Mouse (Mus musculus) heart, adult 2 months (tissue): ENCODE measurements around the gene Rnf208. TPM values are rescaled to one million over a fixed set of nuclear protein-coding genes. Genes with fewer than 3 reads are reported as not detected.

ENCODE experiments used
- DNase-seq, 2 experiments: peaks; one replicate each; pipeline ENCODE4 v3.0.0; 2021
- H3K27ac ChIP-seq: fragments of 200-600 bp; 2 replicates; pipeline ENCODE4 v1.8.1; 2022
- H3K27me3 ChIP-seq: fragments of 200-500 bp; 2 replicates; pipeline ENCODE4 v1.6.1; 2012; ENCODE audit warnings: mild to moderate bottlenecking, low read length, inconsistent platforms, mixed read lengths; ENCODE audit not compliant: control insufficient read depth, insufficient read depth
- H3K36me3 ChIP-seq: fragments of 200-500 bp; 2 replicates; pipeline ENCODE4 v1.6.1; 2012; ENCODE audit warnings: low read length, inconsistent platforms; ENCODE audit not compliant: control insufficient read depth, insufficient read depth
- H3K4me1 ChIP-seq: fragments of 200-500 bp; 2 replicates; pipeline ENCODE4 v1.6.1; 2011; ENCODE audit warnings: low read length; ENCODE audit not compliant: control insufficient read depth, insufficient read depth
- H3K4me3 ChIP-seq: fragments of 200-600 bp; 2 replicates; pipeline ENCODE4 v1.8.1; 2022
- H3K79me2 ChIP-seq: fragments of 200-500 bp; replicated peaks from 2 replicates; pipeline ENCODE4 v1.6.1; 2012; ENCODE audit warnings: mild to moderate bottlenecking, inconsistent platforms, low read length, moderate library complexity, mixed read lengths; ENCODE audit not compliant: control insufficient read depth, insufficient read depth
- H3K9ac ChIP-seq: fragments of 200-500 bp; 2 replicates; pipeline ENCODE4 v1.6.1; 2012; ENCODE audit warnings: low read depth, mild to moderate bottlenecking, control low read depth, inconsistent platforms, low read length, mixed read lengths
- CTCF ChIP-seq: fragments of 200-600 bp; IDR thresholded peaks from 2 replicates; pipeline ENCODE4 v1.8.1; 2022; ENCODE audit warnings: antibody characterized with exemption, mild to moderate bottlenecking, moderate library complexity
- EP300 ChIP-seq: fragments of 200-500 bp; IDR thresholded peaks from 2 replicates; pipeline ENCODE4 v1.6.1; 2011; ENCODE audit warnings: low read depth, low read length, control low read depth; ENCODE audit not compliant: insufficient read depth
- POLR2A ChIP-seq: fragments of 200-500 bp; IDR thresholded peaks from 2 replicates; pipeline ENCODE4 v1.6.1; 2011; ENCODE audit warnings: mild to moderate bottlenecking, low read depth, low read length, control low read depth; ENCODE audit not compliant: insufficient read depth
- WGBS: fragments of 180-500 bp; shearing (Covaris S2); methylation state at CpG from one replicate; pipeline ENCODE4 v1.1.7; 2018; 5-methylcytosine and 5-hydroxymethylcytosine counted together
- intact Hi-C: fragments of 180-260 bp; cut with DNase I; formaldehyde crosslinking; loops from one replicate; pipeline ENCODE4 v1.15.1; 2025
- polyA plus RNA-seq: library from polyadenylated mRNA; depleted of rRNA; stranded (reverse); fragments of >200 nt; gene quantifications from 2 replicates; pipeline ENCODE4 v1.2.3, GENCODE M21; 2012
- total RNA-seq, 2 experiments: library from RNA; stranded (reverse); gene quantifications; 2 replicates each; pipeline ENCODE4 v1.2.3; 2021

Rnf208 gene
- total and polyA plus RNA-seq, 3 experiments = 0.47 to 2.4 (median 0.61) TPM

DNA sequence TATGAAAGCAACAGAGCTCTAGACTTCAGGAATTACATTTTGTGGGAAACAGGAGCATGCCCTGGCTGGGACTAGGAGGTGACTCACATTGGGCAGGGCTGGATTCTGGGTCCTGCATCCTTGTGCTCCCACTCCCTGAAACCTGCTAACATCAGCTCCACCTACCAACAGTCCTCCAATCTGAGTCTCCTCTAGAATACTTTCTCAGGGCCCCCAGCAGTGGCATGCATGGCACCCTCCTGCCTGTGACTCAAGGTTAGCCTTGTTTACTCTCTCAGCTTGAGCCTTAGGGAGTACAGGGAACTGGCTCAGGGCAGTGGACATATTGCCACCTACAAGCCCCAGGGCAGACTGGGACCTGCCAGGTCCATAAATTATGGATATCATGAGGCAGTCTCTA is 3.9 kb upstream of the Rnf208 start:
- Histone ChIP-seq H3K4me3 (no peak overlapping the region), H3K27ac (no peak overlapping the region), H3K79me2 (no peaks in the 10 kb centered on the region), H3K36me3 (no peaks in the 10 kb centered on the region), H3K9ac (no peak overlapping the region), H3K27me3 (peaks cover 5% of the 10 kb centered on the region; the same call in 1 of the 2 replicates), H3K4me1 (peaks cover 2% of the 10 kb centered on the region; the same call in 1 of the 2 replicates)
- no peak for DNase-seq
- TF ChIP-seq EP300 = no peak
- TF ChIP-seq POLR2A = no peak
- TF ChIP-seq CTCF = no peak
- intact Hi-C loops = no loop called here

DNA sequence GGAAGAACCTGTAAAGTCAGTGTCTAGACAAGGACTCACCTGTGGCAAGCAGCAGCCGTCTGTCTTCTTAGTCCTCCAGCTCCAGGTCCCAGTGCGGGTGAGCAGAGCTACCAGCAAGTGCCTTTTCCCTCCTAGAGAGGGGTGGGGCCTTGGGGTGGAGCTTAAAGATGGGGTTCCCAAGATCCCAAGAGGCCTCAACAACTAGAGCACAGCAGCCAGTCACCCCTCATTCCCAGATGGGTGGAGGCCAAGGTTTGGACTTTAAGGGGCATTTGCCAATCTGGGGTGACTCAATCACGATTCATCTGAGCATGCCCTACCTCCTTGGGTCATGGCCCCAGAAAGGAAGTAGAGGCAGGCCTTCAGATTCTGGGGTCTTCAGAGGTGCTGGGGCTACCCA is 2.3 kb upstream of the Rnf208 start:
- Histone ChIP-seq H3K27ac (no peak overlapping the region), H3K36me3 (no peaks in the 10 kb centered on the region), H3K9ac (no peak overlapping the region), H3K4me1 (peaks cover 2% of the 10 kb centered on the region; the same call in 1 of the 2 replicates), H3K4me3 (no peak overlapping the region), H3K27me3 (peaks cover 5% of the 10 kb centered on the region; the same call in 1 of the 2 replicates), H3K79me2 (no peaks in the 10 kb centered on the region)
- 77% methylated on average over 3 of the region's 3 CpGs for WGBS
- intact Hi-C loops = no loop called here
- no peak for TF ChIP-seq POLR2A
- TF ChIP-seq CTCF = no peak
- TF ChIP-seq EP300 = no peak
- peak in 1 of 2 experiments; percentile 12 for DNase-seq

DNA sequence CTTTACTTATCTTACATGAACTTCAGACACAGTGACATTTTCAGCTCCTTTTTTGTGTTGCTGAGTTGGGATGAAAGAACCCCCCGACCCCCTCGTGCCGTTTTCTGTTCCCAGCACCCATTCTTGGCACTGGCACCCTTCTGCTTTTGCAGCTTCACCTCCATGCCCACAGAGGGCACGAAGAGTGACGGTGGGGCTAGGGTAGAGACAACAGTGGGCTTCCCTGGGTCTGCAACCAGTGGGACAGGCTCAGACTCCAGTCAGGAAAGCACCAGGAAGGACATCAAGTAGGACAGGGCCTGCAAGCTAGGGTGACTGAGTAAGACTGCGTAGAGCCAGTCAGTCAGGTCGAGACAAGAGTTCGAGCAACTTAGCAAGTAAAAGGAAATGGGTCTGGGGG is 1.7 kb upstream of the Rnf208 start:
- H3K27me3 ChIP-seq = peaks cover 5% of the 10 kb centered on the region; the same call in 1 of the 2 replicates
- H3K36me3 ChIP-seq = no peaks in the 10 kb centered on the region
- H3K4me1 ChIP-seq = peaks cover 2% of the 10 kb centered on the region; the same call in 1 of the 2 replicates
- 58% methylated on average over 8 of the region's 8 CpGs for WGBS
- no peak overlapping the region for H3K9ac ChIP-seq
- no peaks in the 10 kb centered on the region for H3K79me2 ChIP-seq
- no peak for DNase-seq
- H3K4me3 ChIP-seq = no peak overlapping the region; the same call in 1 of the 2 replicates
- TF ChIP-seq CTCF (no peak), EP300 (no peak), POLR2A (no peak)
- H3K27ac ChIP-seq = no peak overlapping the region
- intact Hi-C loops = no loop called here

DNA sequence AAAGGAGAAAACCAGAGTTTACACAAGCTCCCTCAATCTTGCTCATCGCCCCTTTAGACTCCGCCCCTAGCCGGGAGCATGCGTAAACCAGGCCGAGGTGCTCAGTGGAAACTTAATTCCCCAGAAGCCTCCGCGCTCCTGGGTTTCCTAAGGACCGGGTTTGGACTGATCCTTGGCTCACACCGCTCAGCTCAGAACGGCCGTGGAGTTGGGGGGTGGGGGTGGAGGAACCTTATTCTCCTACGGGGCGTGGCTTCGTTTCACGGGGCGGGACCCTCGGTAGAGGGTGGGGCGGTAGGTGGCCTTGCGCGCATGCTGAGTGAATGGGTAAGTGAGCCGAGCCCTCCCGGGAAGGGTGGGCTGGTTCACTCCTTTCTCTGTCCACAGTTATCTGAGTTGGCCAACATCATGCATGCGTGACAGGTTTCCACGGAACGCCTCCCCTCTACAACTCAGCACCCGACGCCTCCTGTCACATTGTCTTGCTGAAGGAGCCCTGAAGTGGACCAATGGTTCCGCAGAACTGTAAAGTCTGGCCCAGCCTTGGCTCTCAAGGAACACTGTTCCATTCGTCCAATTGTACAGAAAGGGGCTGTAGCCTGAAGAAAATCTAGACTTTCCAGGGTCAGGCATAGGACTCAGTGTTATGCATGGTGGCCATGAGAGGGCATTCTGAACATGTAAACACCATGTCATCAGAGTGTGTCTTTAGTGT is 1.2 kb upstream of the Rnf208 start:
- WGBS = 3% methylated on average over 29 of the region's 29 CpGs

DNA sequence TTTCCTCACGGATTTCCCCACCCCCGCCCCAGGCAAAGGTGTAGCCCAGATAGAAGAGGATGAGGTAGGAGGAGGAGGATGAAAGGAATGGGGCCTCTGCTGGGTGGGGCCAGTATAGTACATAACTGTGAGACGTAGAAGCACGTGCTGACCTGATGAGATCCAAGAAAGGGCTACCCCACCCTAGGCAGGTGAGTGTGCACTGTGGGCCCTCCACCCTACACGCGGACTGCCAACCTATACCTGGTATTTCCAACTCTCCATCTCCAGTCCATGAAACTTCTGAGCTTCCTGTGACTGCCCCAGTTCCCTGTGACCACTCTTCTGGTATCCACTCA is 648 bp upstream of the Rnf208 start:
- 19% methylated on average over 6 of the region's 6 CpGs for WGBS
- H3K27ac ChIP-seq = no peak overlapping the region

More for the DNA sequence above, 1.2 kb upstream of the Rnf208 start:
- intact Hi-C loops = no loop called here
- no peak for TF ChIP-seq EP300
- TF ChIP-seq CTCF = no peak
- TF ChIP-seq POLR2A = no peak
- DNase-seq = peak; percentile 66 to 67
- Histone ChIP-seq H3K27me3 (peaks cover 5% of the 10 kb centered on the region; the same call in 1 of the 2 replicates), H3K9ac (0 out of 2 replicates have a peak overlapping the region, but pooled peaks have one; percentile 25), H3K79me2 (no peaks in the 10 kb centered on the region), H3K4me3 (peak overlapping the region; percentile 36), H3K4me1 (peaks cover 2% of the 10 kb centered on the region; the same call in 1 of the 2 replicates), H3K27ac (no peak overlapping the region; the same call in 1 of the 2 replicates), H3K36me3 (no peaks in the 10 kb centered on the region)

DNA sequence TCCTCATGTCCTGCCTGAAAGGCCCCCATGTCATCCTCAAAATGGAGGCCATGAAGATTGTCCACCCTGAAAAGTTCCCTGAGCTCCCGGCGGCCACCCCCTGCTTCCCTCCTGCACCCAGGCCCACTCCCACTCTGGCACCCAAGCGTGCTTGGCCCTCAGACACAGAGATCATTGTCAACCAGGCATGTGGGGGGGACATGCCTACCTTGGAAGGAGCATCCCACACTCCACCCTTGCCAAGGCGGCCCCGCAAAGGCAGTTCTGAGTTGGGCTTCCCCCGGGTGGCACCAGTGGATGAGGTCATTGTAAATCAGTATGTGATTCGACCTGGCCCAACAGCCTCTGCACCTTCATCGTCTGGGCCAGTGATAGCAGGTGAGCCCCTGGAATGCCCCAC is 1.3 kb downstream of the Rnf208 start:
- Histone ChIP-seq H3K9ac (no peak overlapping the region), H3K27me3 (peaks cover 5% of the 10 kb centered on the region; the same call in 1 of the 2 replicates), H3K4me1 (peaks cover 2% of the 10 kb centered on the region; the same call in 1 of the 2 replicates), H3K79me2 (no peaks in the 10 kb centered on the region), H3K4me3 (no peak overlapping the region), H3K36me3 (no peaks in the 10 kb centered on the region), H3K27ac (no peak overlapping the region)
- intact Hi-C loops = no loop called here
- TF ChIP-seq CTCF (no peak), EP300 (no peak), POLR2A (no peak)
- 71% methylated on average over 8 of the region's 8 CpGs for WGBS
- no peak for DNase-seq

More for the DNA sequence above, 648 bp upstream of the Rnf208 start:
- no peaks in the 10 kb centered on the region for H3K36me3 ChIP-seq
- no peak overlapping the region for H3K4me3 ChIP-seq
- intact Hi-C loops = no loop called here
- peaks cover 2% of the 10 kb centered on the region; the same call in 1 of the 2 replicates for H3K4me1 ChIP-seq
- TF ChIP-seq EP300 (no peak), POLR2A (no peak), CTCF (no peak)
- no peak overlapping the region for H3K9ac ChIP-seq
- H3K27me3 ChIP-seq = peaks cover 5% of the 10 kb centered on the region; the same call in 1 of the 2 replicates
- no peaks in the 10 kb centered on the region for H3K79me2 ChIP-seq
- DNase-seq = no peak
